Mouse (Mus musculus) embryonic fibroblast, embryonic 13.5 days (primary cell): Measurements from ENCODE around the gene Cyb5d2.
"Not testable (repeated sequence)": the region's sequence is repeated elsewhere in the genome, so short reads cannot be mapped to it uniquely, and the experiment has no call there.

Experiments
- CTCF ChIP-seq: IDR thresholded peaks from 2 replicates; pipeline ENCODE4 v1.5.1; 2011; ENCODE audit warnings: mild to moderate bottlenecking, control low read depth, low read length, moderate library complexity, borderline replicate concordance; ENCODE audit not compliant: insufficient read depth
- POLR2A ChIP-seq: IDR thresholded peaks from 2 replicates; pipeline ENCODE4 v1.6.1; 2011; ENCODE audit warnings: low read depth, mild to moderate bottlenecking, control low read depth, low read length, moderate library complexity

DNA sequence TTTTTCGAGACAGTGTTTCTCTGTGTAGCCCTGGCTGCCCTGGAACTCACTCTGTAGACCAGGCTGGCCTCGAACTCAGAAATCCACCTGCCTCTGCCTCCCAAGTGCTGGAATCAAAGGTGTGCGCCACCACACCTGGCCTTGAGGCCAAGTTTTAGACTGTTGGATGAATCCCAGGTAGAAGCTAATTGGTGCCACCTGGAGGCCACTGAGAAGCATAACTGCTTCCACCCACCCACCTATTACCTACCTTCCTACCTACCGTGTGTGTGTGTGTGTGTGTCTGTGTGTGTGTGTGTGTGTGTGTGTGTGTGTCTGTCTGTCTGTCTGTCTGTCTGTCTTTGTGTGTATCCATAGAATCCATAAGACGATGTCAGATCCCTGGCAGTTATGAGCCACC, 58.4 kb downstream of the Cyb5d2 start:
- TF ChIP-seq CTCF, POLR2A: not testable (repeated sequence)
